Mouse (Mus musculus) heart, embryonic 13.5 days (tissue): ENCODE measurements around the gene Ubl5. TPM values are rescaled to one million over a fixed set of nuclear protein-coding genes. Genes with fewer than 3 reads are reported as not detected.

ENCODE experiments used
- polyA plus RNA-seq: library from polyadenylated mRNA; unstranded; fragments of >200 nt; fragmentation: Nextera tagmentation; extraction: Ambion mirVana; gene quantifications from 2 replicates; pipeline ENCODE4 v1.2.1, GENCODE M21; 2015

Ubl5 gene
- polyA plus RNA-seq, 1 experiment from 2014 or later, result 327 TPM

Other genes starting within 250 kb of the Ubl5 start
- 6.9 and 7.9 TPM in 2 replicates for gene Zfp26, start 182.7 kb upstream of the Ubl5 start, polyA plus RNA-seq
- 11.8 and 12.4 TPM in 2 replicates for gene Zfp426, start 150.1 kb upstream of the Ubl5 start, polyA plus RNA-seq
- 46.1 and 49.7 TPM in 2 replicates for gene Zfp266, start 121.5 kb upstream of the Ubl5 start, polyA plus RNA-seq
- 9.8 and 10.6 TPM in 2 replicates for gene Zfp846, start 61.6 kb upstream of the Ubl5 start, polyA plus RNA-seq
- 14.9 and 15.7 TPM in 2 replicates for gene Fbxl12, start 1.9 kb downstream of the Ubl5 start, polyA plus RNA-seq
- gene Pin1, start 9.2 kb downstream of the Ubl5 start, polyA plus RNA-seq, result 47.5 and 53.1 TPM in 2 replicates
- gene Olfm2, start 103.5 kb downstream of the Ubl5 start, polyA plus RNA-seq, result 0.70 and 0.79 TPM in 2 replicates
- 0.04 and 0.15 TPM in 2 replicates for gene Col5a3, start 172.2 kb downstream of the Ubl5 start, polyA plus RNA-seq
- not detected in 2 replicates for gene Rdh8, start 175.6 kb downstream of the Ubl5 start, polyA plus RNA-seq
- 6.5 and 6.9 TPM in 2 replicates for gene A230050P20Rik, start 225.8 kb downstream of the Ubl5 start, polyA plus RNA-seq
- gene Angptl6, start 236.8 kb downstream of the Ubl5 start, polyA plus RNA-seq, result 2.5 and 3.1 TPM in 2 replicates
- 40.6 and 41.9 TPM in 2 replicates for gene Ppan, start 245.3 kb downstream of the Ubl5 start, polyA plus RNA-seq